In the genomic region with DNA sequence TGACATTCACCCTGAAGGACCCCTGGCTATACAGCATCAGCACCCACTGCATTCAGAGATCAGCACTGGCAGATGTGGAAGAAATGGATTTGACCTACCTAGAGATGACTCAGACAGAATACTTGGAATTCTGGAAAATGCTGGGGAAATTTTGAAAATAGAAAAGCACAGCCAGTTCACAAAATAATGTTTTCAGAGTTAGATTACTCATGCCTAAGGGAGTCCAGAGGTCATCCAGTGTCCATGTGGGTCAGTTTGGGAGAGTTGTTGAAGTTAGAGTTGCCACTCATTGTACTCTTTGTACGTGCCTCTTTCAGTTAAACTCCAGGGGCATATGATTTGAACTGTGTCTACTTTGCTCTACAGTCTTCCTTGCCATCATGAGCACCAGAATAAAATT, we compare ENCODE assay signal across 22 mouse cellular contexts. TPM values are rescaled to one million over a fixed set of nuclear protein-coding genes. Genes with fewer than 3 reads are reported as not detected.
"Had no signal": no experiment of that assay in that cellular context is flagged by ENCODE, and none has a peak within 500 bp of the region (broad histone marks: within the 10 kb centered on the region; RNA-seq: fewer than 3 reads in every experiment).

No protein-coding gene starts in this region.

- H3K4me1 ChIP-seq: limb, embryonic 15.5 days had no signal

- H3K4me3 ChIP-seq: limb, embryonic 15.5 days; midbrain, embryonic 10.5 days; neural tube, embryonic 13.5 days had no signal

- H3K9me3 ChIP-seq: limb, embryonic 15.5 days; midbrain, embryonic 10.5 days; neural tube, embryonic 13.5 days had no signal

- H3K27ac ChIP-seq: limb, embryonic 15.5 days; liver, embryonic 14.5 days; midbrain, embryonic 10.5 days; neural tube, embryonic 13.5 days had no signal

- ATAC-seq: midbrain, embryonic 16.5 days had no signal

- H3K36me3 ChIP-seq: limb, embryonic 15.5 days; midbrain, embryonic 10.5 days; neural tube, embryonic 13.5 days had no signal

- H3K4me2 ChIP-seq: limb, embryonic 15.5 days; neural tube, embryonic 13.5 days had no signal

- H3K27me3 ChIP-seq: neural tube, embryonic 13.5 days had no signal

- H3K9ac ChIP-seq: limb, embryonic 15.5 days; liver, embryonic 14.5 days; neural tube, embryonic 13.5 days had no signal

- DNase-seq: kidney, adult 18-20 months; layer of hippocampus, adult 9-11 months; layer of hippocampus, postnatal 36 days; lung, adult 18-20 months; lung, postnatal 4 days; retina, postnatal 1 day; right cerebral cortex, postnatal 14 days; thymus, postnatal 36 days had no signal

RNA-seq across cellular contexts. Expression of a gene that starts 13.8 kb away (rescaled TPM):
- total RNA-seq: megakaryocyte, adult 5-6 weeks had no signal

RNA-seq across cellular contexts. Expression of a gene that starts 25.0 kb away (rescaled TPM):
- total RNA-seq: layer of hippocampus, adult 18-20 months; layer of hippocampus, postnatal 36 days; left cerebral cortex, adult 8-10 months; left cerebral cortex, postnatal 25 days; megakaryocyte, adult 5-6 weeks had no signal
- polyA plus RNA-seq: limb, embryonic 11.5 days; limb, embryonic 15.5 days; liver, embryonic 14.5 days; lung, embryonic 16.5 days; neural tube, embryonic 13.5 days; small intestine, adult 2 months; stomach, embryonic 16.5 days; thymus, postnatal 0 days had no signal
